Mouse (Mus musculus) heart, embryonic 11.5 days (tissue): ENCODE data around the gene Glcci1. TPM values are rescaled to one million over a fixed set of nuclear protein-coding genes. Genes with fewer than 3 reads are reported as not detected.

Source experiments
- ATAC-seq: fragments of 200-750 bp; cut with Nextera tagmentation; replicated peaks from 2 replicates; pipeline ENCODE4 v1.8.0; 2017; ENCODE audit warnings: moderate library complexity; ENCODE audit not compliant: insufficient number of reproducible peaks, low FRiP score, low TSS enrichment
- H3K27ac ChIP-seq: fragments of 300-500 bp; sonication (generic); 2 replicates; pipeline ENCODE4 v1.5.1; 2014; ENCODE audit warnings: mild to moderate bottlenecking, low read depth, low read length
- H3K27me3 ChIP-seq: fragments of 300-500 bp; sonication (generic); 2 replicates; pipeline ENCODE4 v1.6.1; 2014; ENCODE audit warnings: mild to moderate bottlenecking, low read length, mixed read lengths; ENCODE audit not compliant: control insufficient read depth, insufficient read depth
- H3K36me3 ChIP-seq: fragments of 300-500 bp; sonication (generic); 2 replicates; pipeline ENCODE4 v1.6.1; 2014; ENCODE audit warnings: mild to moderate bottlenecking, low read length, moderate library complexity, mixed read lengths; ENCODE audit not compliant: control insufficient read depth, insufficient read depth
- H3K4me1 ChIP-seq: fragments of 300-500 bp; sonication (generic); 2 replicates; pipeline ENCODE4 v1.6.1; 2014; ENCODE audit warnings: low read length; ENCODE audit not compliant: control insufficient read depth, insufficient read depth
- H3K4me2 ChIP-seq: fragments of 300-500 bp; sonication (generic); 2 replicates; pipeline ENCODE4 v1.6.1; 2014; ENCODE audit warnings: mild to moderate bottlenecking, moderate library complexity
- H3K4me3 ChIP-seq: fragments of 300-500 bp; sonication (generic); 2 replicates; pipeline ENCODE4 v1.5.1; 2014; ENCODE audit warnings: low read depth, low read length
- H3K9ac ChIP-seq: fragments of 300-500 bp; sonication (generic); 2 replicates; pipeline ENCODE4 v1.6.1; 2014; ENCODE audit warnings: mild to moderate bottlenecking, low read depth, low read length, moderate library complexity
- H3K9me3 ChIP-seq: fragments of 300-500 bp; sonication (generic); replicated peaks from 2 replicates; pipeline ENCODE4 v1.6.1; 2016; ENCODE audit warnings: low read length; ENCODE audit not compliant: control insufficient read depth
- WGBS: fragments of 180-500 bp; shearing (Covaris S2); extraction: QIAGEN DNeasy Blood & Tissue Kit; methylation state at CpG from one replicate; pipeline ENCODE4 v1.1.7; 2014; ENCODE audit not compliant: insufficient replicate concordance; 5-methylcytosine and 5-hydroxymethylcytosine counted together
- polyA plus RNA-seq: library from polyadenylated mRNA; unstranded; fragments of >200 nt; fragmentation: Nextera tagmentation; extraction: Ambion mirVana; gene quantifications from 2 replicates; pipeline ENCODE4 v1.2.1, GENCODE M21; 2014

The Glcci1 gene
- polyA plus RNA-seq, 1 experiment from 2014 or later, result 7.4 TPM

- H3K27ac ChIP-seq, result no peak overlapping the region
- WGBS, result 88% methylated on average over 5 of the region's 5 CpGs
- no peaks in the 10 kb centered on the region for H3K4me1 ChIP-seq
- H3K9ac ChIP-seq, result no peak overlapping the region
- H3K4me2 ChIP-seq, result no peak overlapping the region
- no peak overlapping the region for H3K4me3 ChIP-seq
- H3K36me3 ChIP-seq, result 0 out of 2 replicates have a peak, but pooled peaks cover 6% of the 10 kb centered on the region
- no peaks in the 10 kb centered on the region for H3K27me3 ChIP-seq
- no peaks in the 10 kb centered on the region for H3K9me3 ChIP-seq
- no peak for ATAC-seq
Observed at GRCm38 (mm10) chr6:8556849-8557571, 47.6 kb downstream of the Glcci1 start.

- Histone ChIP-seq H3K27me3 (no peaks in the 10 kb centered on the region), H3K4me3 (no peak overlapping the region), H3K36me3 (0 out of 2 replicates have a peak, but pooled peaks cover 6% of the 10 kb centered on the region), H3K27ac (no peak overlapping the region), H3K9ac (no peak overlapping the region), H3K4me2 (no peak overlapping the region), H3K4me1 (no peaks in the 10 kb centered on the region), H3K9me3 (no peaks in the 10 kb centered on the region)
- 90% methylated on average over 2 of the region's 2 CpGs for WGBS
- ATAC-seq, result no peak
Observed at GRCm38 (mm10) chr6:8560682-8561081, 51.3 kb downstream of the Glcci1 start.

- Histone ChIP-seq H3K4me3 (no peak overlapping the region), H3K36me3 (no peaks in the 10 kb centered on the region), H3K27me3 (no peaks in the 10 kb centered on the region), H3K4me1 (no peaks in the 10 kb centered on the region), H3K9me3 (no peaks in the 10 kb centered on the region), H3K9ac (no peak overlapping the region), H3K4me2 (no peak overlapping the region), H3K27ac (no peak overlapping the region)
- no peak for ATAC-seq
- WGBS, result 88% methylated on average over 9 of the region's 9 CpGs
Observed at GRCm38 (mm10) chr6:8582377-8582776, 73.0 kb downstream of the Glcci1 start.

GRCm38 (mm10) chr6:8583892-8584291, 74.5 kb downstream of the Glcci1 start:
- Histone ChIP-seq H3K27me3 (no peaks in the 10 kb centered on the region), H3K9ac (no peak overlapping the region), H3K36me3 (no peaks in the 10 kb centered on the region), H3K4me1 (no peaks in the 10 kb centered on the region), H3K4me3 (no peak overlapping the region), H3K4me2 (no peak overlapping the region), H3K9me3 (no peaks in the 10 kb centered on the region), H3K27ac (no peak overlapping the region)
- ATAC-seq, result no peak
- 77% methylated on average over 3 of the region's 3 CpGs for WGBS

GRCm38 (mm10) chr6:8591665-8592064, 82.3 kb downstream of the Glcci1 start:
- 81% methylated on average over 9 of the region's 9 CpGs for WGBS
- Histone ChIP-seq H3K9me3 (no peaks in the 10 kb centered on the region), H3K4me1 (no peaks in the 10 kb centered on the region), H3K27ac (no peak overlapping the region), H3K27me3 (no peaks in the 10 kb centered on the region), H3K4me2 (no peak overlapping the region), H3K4me3 (no peak overlapping the region), H3K9ac (no peak overlapping the region), H3K36me3 (no peaks in the 10 kb centered on the region)
- no peak for ATAC-seq

- Histone ChIP-seq H3K27ac (no peak overlapping the region), H3K4me3 (no peak overlapping the region), H3K36me3 (no peaks in the 10 kb centered on the region), H3K9ac (no peak overlapping the region), H3K4me1 (peaks cover 2% of the 10 kb centered on the region; the same call in 1 of the 2 replicates), H3K4me2 (no peak overlapping the region), H3K9me3 (0 out of 2 replicates have a peak, but pooled peaks cover 2% of the 10 kb centered on the region), H3K27me3 (no peaks in the 10 kb centered on the region)
- 72% methylated on average over 2 of the region's 2 CpGs for WGBS
- no peak for ATAC-seq
Observed at GRCm38 (mm10) chr6:8617369-8617768, 108.0 kb downstream of the Glcci1 start.

GRCm38 (mm10) chr6:8619582-8620350, 110.4 kb downstream of the Glcci1 start:
- WGBS, result 68% methylated on average over 4 of the region's 4 CpGs
- Histone ChIP-seq H3K9me3 (0 out of 2 replicates have a peak, but pooled peaks cover 2% of the 10 kb centered on the region), H3K9ac (no peak overlapping the region), H3K36me3 (no peaks in the 10 kb centered on the region), H3K4me2 (no peak overlapping the region), H3K27me3 (no peaks in the 10 kb centered on the region), H3K4me3 (no peak overlapping the region), H3K4me1 (peaks cover 2% of the 10 kb centered on the region; the same call in 1 of the 2 replicates), H3K27ac (no peak overlapping the region)
- ATAC-seq, result no peak

GRCm38 (mm10) chr6:8623045-8623444, 113.6 kb downstream of the Glcci1 start:
- Histone ChIP-seq H3K27ac (no peak overlapping the region), H3K27me3 (no peaks in the 10 kb centered on the region), H3K4me3 (no peak overlapping the region), H3K4me1 (peaks cover 2% of the 10 kb centered on the region; the same call in 1 of the 2 replicates), H3K9ac (no peak overlapping the region), H3K9me3 (0 out of 2 replicates have a peak, but pooled peaks cover 2% of the 10 kb centered on the region), H3K4me2 (no peak overlapping the region), H3K36me3 (no peaks in the 10 kb centered on the region)
- ATAC-seq, result no peak
- 75% methylated on average over 3 of the region's 3 CpGs for WGBS
